33 mouse cellular contexts compared by ENCODE assay signal in the genomic region with DNA sequence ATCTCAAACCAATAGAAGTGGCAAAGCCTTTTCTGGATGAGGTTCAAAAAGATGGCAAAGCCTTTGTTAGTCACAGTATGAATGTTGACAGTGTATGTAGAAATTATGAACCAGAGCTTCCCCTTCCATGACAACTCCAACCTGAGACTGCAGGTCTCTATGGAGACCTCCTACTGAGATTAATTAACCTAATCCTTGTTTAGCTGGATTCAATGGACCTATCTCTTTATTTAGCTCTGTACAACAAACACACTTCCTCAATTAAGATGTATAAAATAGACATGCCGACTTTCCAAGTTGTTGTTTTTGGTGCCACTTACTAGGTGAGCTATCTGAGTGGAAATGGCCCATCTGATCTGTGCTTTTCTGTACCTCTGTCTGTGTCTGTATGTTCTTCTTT.
"Had no signal": no experiment of that assay in that cellular context is flagged by ENCODE, and none has a peak within 500 bp of the region (broad histone marks: within the 10 kb centered on the region; RNA-seq: fewer than 3 reads in every experiment).

No protein-coding gene starts in this region.

- H3K27me3 ChIP-seq: heart, embryonic 12.5 days; heart, embryonic 13.5 days; heart, embryonic 15.5 days; hindbrain, embryonic 12.5 days; hindbrain, embryonic 13.5 days; hindbrain, embryonic 15.5 days; intestine, embryonic 15.5 days; kidney, embryonic 15.5 days had no signal

- H3K4me1 ChIP-seq: heart, embryonic 10.5 days; heart, embryonic 12.5 days; heart, embryonic 13.5 days; heart, embryonic 15.5 days; hindbrain, embryonic 12.5 days; hindbrain, embryonic 13.5 days; hindbrain, embryonic 15.5 days; intestine, embryonic 15.5 days; kidney, embryonic 15.5 days had no signal

- H3K9ac ChIP-seq: heart, embryonic 12.5 days; heart, embryonic 13.5 days; heart, embryonic 15.5 days; hindbrain, embryonic 12.5 days; hindbrain, embryonic 13.5 days; hindbrain, embryonic 14.5 days; hindbrain, embryonic 15.5 days; intestine, embryonic 15.5 days; kidney, embryonic 15.5 days had no signal

- H3K27ac ChIP-seq: heart, embryonic 10.5 days; heart, embryonic 13.5 days; heart, embryonic 15.5 days; hindbrain, embryonic 12.5 days; hindbrain, embryonic 13.5 days; hindbrain, embryonic 14.5 days; hindbrain, embryonic 15.5 days; intestine, embryonic 15.5 days; kidney, embryonic 15.5 days; kidney, postnatal 0 days; layer of hippocampus, adult 2 months; left cerebral cortex, adult 2 months had no signal

- H3K4me2 ChIP-seq: heart, embryonic 11.5 days; heart, embryonic 12.5 days; heart, embryonic 13.5 days; heart, embryonic 15.5 days; hindbrain, embryonic 12.5 days; hindbrain, embryonic 13.5 days; hindbrain, embryonic 14.5 days; hindbrain, embryonic 15.5 days; intestine, embryonic 15.5 days; kidney, embryonic 15.5 days had no signal

- H3K36me3 ChIP-seq: heart, embryonic 10.5 days; heart, embryonic 12.5 days; heart, embryonic 13.5 days; heart, embryonic 15.5 days; hindbrain, embryonic 12.5 days; hindbrain, embryonic 13.5 days; hindbrain, embryonic 15.5 days; intestine, embryonic 15.5 days; kidney, embryonic 15.5 days had no signal

- DNase-seq: heart, postnatal 10 days; heart, postnatal 14 days; heart, postnatal 36 days; heart, postnatal 4 days; kidney, adult 11 months; kidney, adult 18-20 months; kidney, adult 2 months; kidney, adult 8-10 months; kidney, adult 9 months; kidney, postnatal 10 days; kidney, postnatal 14 days; kidney, postnatal 36 days; kidney, postnatal 4 days; layer of hippocampus, adult 9-11 months; layer of hippocampus, postnatal 36 days had no signal

- H3K4me3 ChIP-seq: heart, embryonic 10.5 days; heart, embryonic 12.5 days; heart, embryonic 13.5 days; heart, embryonic 15.5 days; hindbrain, embryonic 12.5 days; hindbrain, embryonic 13.5 days; hindbrain, embryonic 15.5 days; intestine, embryonic 15.5 days; kidney, embryonic 15.5 days; layer of hippocampus, adult 2 months; left cerebral cortex, adult 2 months had no signal

- ATAC-seq: hindbrain, embryonic 16.5 days; inflammation-experienced regulatory T-cells, adult 6 months; intestine, embryonic 15.5 days; intestine, embryonic 16.5 days; intestine, postnatal 0 days had no signal

- H3K9me3 ChIP-seq: heart, embryonic 10.5 days; heart, embryonic 12.5 days; heart, embryonic 13.5 days; heart, embryonic 15.5 days; hindbrain, embryonic 12.5 days; hindbrain, embryonic 13.5 days; hindbrain, embryonic 15.5 days; intestine, embryonic 15.5 days; kidney, embryonic 15.5 days had no signal
